Mouse (Mus musculus) adrenal gland, postnatal 25 days (tissue): ENCODE measurements around the gene Tsga8. TPM values are rescaled to one million over a fixed set of nuclear protein-coding genes. Genes with fewer than 3 reads are reported as not detected.

Experiments
- DNase-seq: peaks from one replicate; pipeline ENCODE4 v3.0.0; 2021; ENCODE audit warnings: mixed read lengths
- long read RNA-seq: library from polyadenylated mRNA; stranded (forward); transcript quantifications from one replicate; pipeline ENCODE4 v2.0.0, GENCODE M21; 2021
- total RNA-seq: library from RNA; stranded (reverse); gene quantifications from 2 replicates; pipeline ENCODE4 v1.2.3, GENCODE M21; 2021

Gene Tsga8
- not detected in 2 replicates for total RNA-seq
- long read RNA-seq: 0 reads

DNA sequence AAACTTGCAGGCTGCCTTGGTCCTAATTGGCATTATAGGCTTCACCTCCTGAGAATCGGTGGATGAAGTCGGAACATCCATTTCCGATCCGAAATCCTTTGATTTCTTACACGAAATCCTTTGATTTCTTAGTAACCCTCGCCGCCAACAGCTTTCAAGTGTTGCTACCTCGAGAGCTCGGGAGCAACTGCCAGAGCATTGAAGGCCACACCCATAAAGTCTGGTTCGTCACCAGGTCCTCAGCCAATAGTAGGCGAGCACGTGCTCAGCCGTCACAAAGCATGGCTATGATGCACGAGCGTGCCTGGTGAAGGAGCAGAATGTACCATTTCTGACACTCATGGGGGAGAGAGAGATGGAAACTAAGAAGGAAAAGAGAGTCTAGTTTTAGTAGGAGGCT lies at the start of gene Tsga8:
Gene Tsga8, minus strand, starts transcription at position 327 of the 400 bp plus-strand sequence.
- DNase-seq: no peak
